Mouse (Mus musculus): ENCODE results near the gene Bpgm.

Bpgm gene

DNA sequence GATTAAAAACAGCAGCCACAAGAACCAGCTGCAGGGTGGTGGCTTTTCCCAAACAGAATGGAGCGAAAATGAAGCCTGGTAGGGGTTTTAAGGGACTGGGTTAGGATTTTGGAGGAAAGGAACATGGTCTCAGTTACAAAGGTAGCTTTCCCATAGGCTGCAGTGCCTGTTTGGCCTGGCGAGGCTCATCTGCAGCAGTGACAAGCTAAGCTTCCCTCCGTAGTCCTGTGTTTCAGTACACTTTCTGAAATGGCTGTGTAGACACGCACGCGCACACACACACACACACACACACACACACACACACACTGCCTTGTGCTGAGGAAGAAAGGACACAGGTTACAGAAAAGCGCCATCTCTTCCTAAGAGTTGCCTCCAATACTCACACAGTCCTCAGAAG, 7.8 kb downstream of the Bpgm start:
- DNase-seq (ENCODE audit: low read depth, low spot score): no peak

DNA sequence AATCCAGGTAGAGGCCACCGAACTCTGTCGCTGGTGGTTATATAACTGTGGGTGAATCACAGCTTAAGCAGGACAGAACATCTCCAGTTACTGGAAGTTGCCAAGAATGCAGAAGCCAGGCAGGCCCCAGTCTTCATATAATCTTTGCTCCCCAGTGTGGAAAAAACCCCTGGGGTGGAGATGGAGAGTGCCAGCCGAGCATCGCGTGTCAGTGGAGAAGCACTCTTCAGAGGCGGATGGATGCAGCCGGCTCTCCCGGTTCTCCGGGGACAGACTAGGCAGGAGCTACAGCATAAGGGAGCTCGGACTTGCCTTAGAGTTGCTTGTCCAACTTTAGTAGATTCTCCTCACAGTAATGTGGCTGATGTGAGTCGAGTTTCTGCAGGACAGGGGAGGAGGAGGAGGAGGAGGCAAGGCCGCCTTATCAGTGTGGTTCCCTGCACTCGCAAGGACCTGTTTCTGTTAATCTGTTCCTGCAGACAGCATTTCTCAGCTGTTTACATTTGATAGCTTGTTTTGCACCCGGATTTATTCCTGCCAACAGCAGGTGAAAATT, 10.1 kb downstream of the Bpgm start:
- peak; percentile 77 for DNase-seq (ENCODE audit: low read depth, low spot score)

DNA sequence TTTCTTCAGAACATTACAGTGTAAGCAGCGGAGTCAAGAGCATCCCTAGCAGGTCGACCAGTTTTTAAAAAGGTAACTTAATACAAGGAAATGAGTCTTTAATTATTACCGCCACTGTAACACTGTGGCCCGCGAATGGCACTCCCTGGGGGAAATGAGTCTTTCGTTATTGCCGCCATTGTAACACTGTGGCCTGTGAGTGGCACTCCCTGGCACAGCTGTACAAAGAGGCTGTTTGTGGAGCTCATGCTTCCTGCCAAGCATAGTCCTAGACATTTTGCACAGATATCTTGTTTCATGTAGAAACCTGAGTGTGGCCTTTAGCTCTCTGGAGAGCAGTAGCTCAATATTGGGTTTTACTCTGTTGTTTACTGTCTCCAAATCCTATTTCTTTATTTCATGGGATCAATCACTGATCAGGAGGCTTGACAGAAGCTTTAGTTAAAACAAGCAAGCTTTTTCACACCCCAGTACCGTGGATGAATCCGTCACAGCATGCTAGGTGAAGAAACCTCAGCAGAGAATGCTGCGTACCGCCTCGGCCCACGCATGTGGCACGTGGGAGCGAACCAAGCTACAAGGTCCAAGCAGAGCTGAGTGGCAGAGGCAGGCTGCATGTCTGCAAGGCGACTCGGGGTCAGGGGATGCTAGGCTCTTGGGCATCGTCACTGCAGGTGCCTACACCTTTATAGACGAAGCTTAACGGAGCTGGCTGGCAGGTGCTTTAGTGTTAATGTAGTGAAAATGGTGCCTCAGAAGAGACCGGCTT, 17.5 kb downstream of the Bpgm start:
- DNase-seq (ENCODE audit: low read depth, low spot score): no peak

DNA sequence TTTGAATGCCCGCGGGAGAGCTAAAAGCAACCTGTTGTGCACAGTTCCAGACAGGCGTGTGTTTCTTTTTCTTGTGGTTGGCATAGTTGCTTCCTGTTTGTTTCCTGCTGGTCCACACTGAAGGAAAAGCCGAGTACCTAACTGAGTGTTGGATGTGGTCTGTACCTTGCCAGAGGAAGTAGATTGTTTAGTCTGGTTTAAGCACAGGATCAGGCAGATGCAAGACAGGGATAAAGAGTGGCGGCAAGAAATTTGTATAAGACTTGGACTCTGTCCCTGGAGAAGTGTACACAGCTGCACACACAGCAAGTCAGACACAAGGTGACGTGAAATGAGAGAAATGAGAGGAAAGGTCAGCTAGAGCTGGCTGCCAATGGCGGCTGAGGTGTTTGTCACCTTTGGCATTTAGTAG, 19.1 kb downstream of the Bpgm start:
- DNase-seq (ENCODE audit: low read depth, low spot score): no peak

GRCm38 (mm10) chr6:34497991-34498625, 22.1 kb downstream of the Bpgm start:
- no peak for DNase-seq (ENCODE audit: low read depth, low spot score)

GRCm38 (mm10) chr6:34502291-34502690, 26.3 kb downstream of the Bpgm start:
- no peak for DNase-seq (ENCODE audit: low read depth, low spot score)

DNA sequence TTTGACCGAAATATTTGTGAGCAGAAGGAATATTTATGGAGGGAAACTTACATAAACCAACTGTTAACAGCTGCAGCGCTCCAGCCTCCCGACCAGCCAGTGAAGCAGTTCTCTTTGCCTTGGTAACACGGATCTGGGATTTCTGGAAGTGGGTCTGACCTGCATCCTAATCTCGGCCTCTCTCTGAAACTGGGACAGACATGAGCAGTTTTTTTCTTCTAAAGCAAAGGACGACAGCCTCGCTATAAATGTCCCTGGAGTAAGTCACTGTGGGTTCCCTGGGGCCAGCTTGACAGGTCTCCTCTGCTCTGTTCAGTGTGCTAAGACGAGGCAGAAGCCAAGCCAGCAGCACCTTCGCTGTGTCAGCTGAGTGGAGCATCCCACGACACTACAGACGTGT, 29.9 kb downstream of the Bpgm start:
- no peak for DNase-seq (ENCODE audit: low read depth, low spot score)

- DNase-seq (ENCODE audit: low read depth, low spot score): no peak
Measured at GRCm38 (mm10) chr6:34507581-34507980, 31.6 kb downstream of the Bpgm start.

- no peak for DNase-seq (ENCODE audit: low read depth, low spot score)
Measured at GRCm38 (mm10) chr6:34508016-34508415, 32.0 kb downstream of the Bpgm start.

DNA sequence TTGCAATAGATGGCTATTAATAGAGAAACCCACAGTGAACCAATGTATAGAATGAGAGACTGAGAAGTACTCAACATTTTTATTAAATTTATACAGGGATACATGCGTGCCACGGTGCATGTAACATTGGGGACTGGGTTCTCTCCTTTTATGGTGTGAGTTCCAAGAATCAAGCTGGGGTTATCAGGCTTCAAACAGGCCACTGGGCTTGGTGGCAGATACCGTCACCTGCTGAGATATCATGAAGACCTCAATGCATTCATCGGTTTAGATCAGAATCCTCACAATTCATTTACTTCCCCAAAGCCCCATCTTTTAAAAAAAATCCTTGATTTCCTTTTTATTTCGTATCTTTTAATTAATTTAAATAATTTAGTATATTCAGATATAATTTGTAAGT, 34.3 kb downstream of the Bpgm start:
- no peak for DNase-seq (ENCODE audit: low read depth, low spot score)

GRCm38 (mm10) chr6:34511410-34511809, 35.4 kb downstream of the Bpgm start:
- no peak for DNase-seq (ENCODE audit: low read depth, low spot score)

DNA sequence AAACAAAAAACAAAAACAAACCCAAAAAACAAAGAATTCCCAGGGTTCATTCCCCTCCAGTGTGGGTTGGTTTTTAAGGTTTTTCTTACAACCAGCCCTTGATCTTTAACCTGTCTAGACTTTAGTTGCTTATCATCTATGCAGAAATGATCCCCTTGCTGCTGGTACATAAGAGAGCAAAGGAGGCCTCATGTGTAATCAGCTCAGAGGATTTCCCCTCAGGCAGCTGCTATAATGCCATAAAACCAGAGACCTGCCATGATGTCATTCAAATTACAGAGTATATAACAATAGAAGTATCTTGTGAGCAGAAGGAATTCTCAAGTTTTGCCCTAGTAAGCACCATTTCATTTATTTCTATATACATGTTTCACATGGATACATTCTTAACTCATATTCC, 36.7 kb downstream of the Bpgm start:
- DNase-seq (ENCODE audit: low read depth, low spot score): no peak

DNA sequence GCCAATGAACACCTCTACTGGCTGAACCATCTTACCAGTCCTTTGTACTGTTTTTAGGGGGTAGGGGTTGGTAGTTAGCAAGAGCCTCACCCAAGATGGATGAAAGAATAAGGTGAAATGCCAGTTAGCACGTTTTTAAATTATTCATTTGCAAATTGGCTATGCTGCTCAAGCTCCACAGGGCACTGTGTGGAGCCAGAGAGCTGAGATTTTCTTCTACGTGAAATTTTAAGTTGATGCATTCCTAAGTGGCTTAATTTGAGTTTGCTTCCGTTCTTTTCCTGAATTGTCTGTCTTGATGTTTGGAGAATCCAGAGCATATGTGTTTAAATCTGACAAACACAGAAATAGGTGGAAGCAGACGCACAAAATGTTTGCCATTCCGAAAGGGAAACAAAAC, 38.6 kb downstream of the Bpgm start:
- no peak for DNase-seq (ENCODE audit: low read depth, low spot score)

DNA sequence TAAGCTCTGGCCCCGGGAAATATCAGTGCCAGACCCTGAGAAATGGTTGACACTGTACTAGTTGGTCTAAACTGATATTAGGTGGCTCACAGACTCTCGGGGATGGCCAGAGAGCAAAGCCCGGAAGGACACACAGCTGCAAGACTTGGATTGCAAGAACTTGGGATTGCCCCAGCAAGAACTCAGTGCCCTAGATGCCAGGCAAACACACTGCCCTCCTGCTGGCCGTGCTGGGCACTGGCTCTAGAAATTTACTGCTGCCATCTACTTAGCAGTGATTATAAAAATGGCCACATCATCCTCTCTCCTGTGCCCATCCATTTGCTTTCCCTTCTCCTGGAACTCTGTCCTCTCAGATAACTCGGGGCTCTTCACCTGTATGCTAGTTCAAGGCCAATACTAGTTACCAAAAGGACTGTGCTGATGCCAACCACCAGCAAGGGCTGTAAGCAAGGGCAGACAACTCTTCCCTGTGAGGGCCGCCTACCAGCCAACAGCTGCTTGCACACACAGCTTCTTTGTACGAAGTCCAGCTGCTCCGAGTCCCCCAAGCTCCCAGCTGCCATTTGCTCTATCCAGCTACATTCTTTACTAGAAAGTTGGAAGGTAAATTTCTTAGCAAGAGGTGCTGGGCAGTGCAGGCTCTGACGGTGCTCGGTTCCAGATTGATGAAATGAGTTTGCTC, 39.2 kb downstream of the Bpgm start:
- no peak for DNase-seq (ENCODE audit: low read depth, low spot score)

DNA sequence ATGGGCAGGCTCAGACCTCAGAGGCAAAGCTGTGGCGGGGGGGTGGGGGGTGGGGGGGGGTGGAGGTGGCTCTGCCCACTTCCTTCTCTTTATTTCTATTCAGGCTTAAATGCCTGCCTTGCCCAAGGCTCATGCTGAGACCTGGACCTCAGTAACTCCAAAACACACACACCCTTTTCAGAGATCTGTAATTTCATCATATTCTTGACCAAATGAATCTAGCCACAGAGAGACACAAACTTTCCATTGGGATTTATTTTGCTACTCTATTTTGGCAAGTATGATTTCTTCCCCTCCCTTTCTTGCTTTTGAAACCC, 39.7 kb downstream of the Bpgm start:
- no peak for DNase-seq (ENCODE audit: low read depth, low spot score)

DNA sequence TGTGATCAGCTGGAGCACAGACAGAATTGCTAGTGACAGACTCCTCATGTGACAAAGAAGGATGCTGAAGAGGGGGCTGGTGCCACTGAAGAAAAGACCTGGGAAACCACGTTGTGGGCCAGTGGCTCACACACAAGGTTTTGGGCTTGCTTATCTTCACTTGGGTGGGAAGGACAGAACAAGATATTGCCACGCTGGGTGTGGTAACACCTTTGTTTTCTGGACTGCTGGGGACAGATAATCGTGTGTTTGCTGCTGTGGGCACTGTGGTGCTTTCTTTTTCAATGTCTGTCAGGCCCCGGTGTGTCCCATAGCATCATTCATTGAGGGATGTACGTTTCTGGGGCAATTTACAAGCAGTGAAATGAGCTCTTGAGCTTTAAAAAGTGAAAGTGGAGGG, 41.7 kb downstream of the Bpgm start:
- DNase-seq (ENCODE audit: low read depth, low spot score): no peak

- no peak for DNase-seq (ENCODE audit: low read depth, low spot score)
Measured at GRCm38 (mm10) chr6:34519087-34519486, 43.1 kb downstream of the Bpgm start.

DNA sequence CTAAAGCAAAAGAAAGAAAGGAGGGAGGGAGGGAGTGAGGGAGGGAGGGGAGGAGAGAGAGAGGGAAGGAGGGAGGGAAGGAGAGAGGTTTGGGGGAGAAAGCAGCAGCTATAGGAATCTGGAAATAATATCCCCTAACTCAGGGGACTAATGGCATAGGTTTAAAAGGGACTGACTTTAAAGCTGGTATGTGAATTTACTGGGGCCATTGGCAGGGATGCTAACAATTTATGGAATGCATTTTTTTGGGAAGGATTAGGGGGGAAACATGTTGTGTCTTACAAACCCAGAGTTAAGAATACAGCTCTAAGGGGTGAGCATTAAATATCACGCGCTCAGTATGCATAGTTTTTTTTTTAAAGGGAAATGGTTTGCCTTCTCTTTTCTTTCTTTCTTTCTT, 44.5 kb downstream of the Bpgm start:
- DNase-seq (ENCODE audit: low read depth, low spot score): no peak

GRCm38 (mm10) chr6:34520912-34521311, 44.9 kb downstream of the Bpgm start:
- no peak for DNase-seq (ENCODE audit: low read depth, low spot score)

DNA sequence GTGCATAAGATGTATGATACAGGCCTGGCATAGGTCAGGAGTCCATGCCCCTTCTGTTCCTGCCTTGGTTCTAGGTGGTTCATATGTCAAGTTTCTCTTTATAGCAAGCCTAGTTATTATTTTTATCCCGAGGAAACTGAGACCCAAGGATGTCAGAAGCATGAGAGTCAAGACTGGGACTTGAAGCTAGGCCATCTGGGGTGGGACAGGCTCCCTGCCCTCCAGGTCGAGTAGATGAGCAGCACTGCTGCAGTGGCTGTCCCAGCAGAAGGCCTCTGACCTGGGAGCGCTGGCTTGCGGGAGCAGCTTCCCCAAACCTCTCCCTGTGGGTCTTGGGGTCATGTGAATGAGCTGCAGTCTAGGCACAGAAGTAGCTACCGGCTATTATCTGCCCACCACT, 47.5 kb downstream of the Bpgm start:
- DNase-seq (ENCODE audit: low read depth, low spot score): no peak

DNA sequence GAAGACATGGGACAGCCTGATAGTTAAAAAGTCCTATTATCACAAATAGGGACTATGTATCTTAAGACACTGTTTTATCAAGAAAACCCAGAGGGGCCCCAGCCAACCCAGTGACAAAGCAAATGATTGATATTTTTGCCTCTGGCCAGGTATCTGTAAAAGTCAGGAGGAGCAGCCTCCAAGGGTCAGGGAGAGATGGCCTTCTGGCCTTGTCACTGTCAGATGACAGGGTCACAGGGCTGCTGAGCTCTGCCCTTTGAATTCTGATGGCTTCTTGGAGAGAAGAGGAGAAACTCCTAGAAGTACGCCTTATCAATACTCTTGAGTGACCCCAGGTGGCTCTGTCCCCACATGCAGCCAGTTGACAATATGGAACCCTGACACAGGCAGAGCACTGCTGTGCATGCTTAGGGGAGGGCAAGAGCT, 49.5 kb downstream of the Bpgm start:
- no peak for DNase-seq (ENCODE audit: low read depth, low spot score)

DNA sequence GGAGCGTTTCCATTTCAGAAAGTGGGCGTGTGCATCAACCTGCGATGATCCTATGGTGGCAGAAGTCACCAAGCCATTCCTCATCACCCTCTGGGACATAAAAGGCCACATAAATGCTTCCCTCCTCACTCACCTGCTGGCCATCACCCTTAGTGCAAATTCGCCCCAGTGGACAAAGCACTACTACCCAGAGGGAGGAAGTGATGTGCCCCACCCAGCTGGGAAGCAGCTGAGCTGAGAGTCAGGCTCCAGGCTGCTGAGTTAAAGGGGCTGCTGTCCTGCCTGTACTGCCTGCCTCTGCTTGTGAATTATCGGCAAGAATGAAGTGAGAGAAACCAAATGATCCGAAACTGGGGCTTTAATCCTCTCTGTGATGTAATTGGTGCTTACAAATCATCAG, 49.9 kb downstream of the Bpgm start:
- DNase-seq (ENCODE audit: low read depth, low spot score): no peak

GRCm38 (mm10) chr6:34526389-34526788, 50.4 kb downstream of the Bpgm start:
- no peak for DNase-seq (ENCODE audit: low read depth, low spot score)
